Comparison of ENCODE assay signal across 15 mouse cellular contexts in genomic region chr10:77536727-77537126, GRCm38 (mm10). TPM values are rescaled to one million over a fixed set of nuclear protein-coding genes. Genes with fewer than 3 reads are reported as not detected.
DNase-seq lines count a peak whose midpoint lies in the region; ATAC-seq and TF ChIP-seq lines count a peak whose summit lies in the region.
"Had no signal": no experiment of that assay in that cellular context is flagged by ENCODE, and none has a peak within 500 bp of the region (broad histone marks: within the 10 kb centered on the region; RNA-seq: fewer than 3 reads in every experiment).

No protein-coding gene starts in this region.

- H3K36me3 ChIP-seq in liver, embryonic 15.5 days (replicated peaks): no peaks in the 10 kb centered on the region
- no peaks in the 10 kb centered on the region for H3K36me3 ChIP-seq in small intestine, adult 2 months (ENCODE audit: control insufficient read depth, insufficient read depth, low read length)
- H3K36me3 ChIP-seq in midbrain, embryonic 14.5 days (ENCODE audit: control insufficient read depth, insufficient read depth, low read length): no peaks in the 10 kb centered on the region
- H3K36me3 ChIP-seq in hindbrain, postnatal 0 days (ENCODE audit: insufficient read depth, low read length): no peaks in the 10 kb centered on the region
- H3K36me3 ChIP-seq: limb, embryonic 15.5 days; midbrain, embryonic 12.5 days; neural tube, embryonic 13.5 days had no signal

- TF ChIP-seq POLR2A in lung, adult 2 months (IDR thresholded peaks at IDR 0.05; ENCODE audit: borderline replicate concordance, extremely low read depth, low read depth, low read length): no peak
- no peak for TF ChIP-seq POLR2A in small intestine, adult 2 months (IDR thresholded peaks at IDR 0.05; ENCODE audit: low read depth, low read length)

- H3K27me3 ChIP-seq in liver, embryonic 15.5 days: no peaks in the 10 kb centered on the region
- no peaks in the 10 kb centered on the region for H3K27me3 ChIP-seq in small intestine, adult 2 months (ENCODE audit: control insufficient read depth, insufficient read depth, low read length)
- H3K27me3 ChIP-seq in midbrain, embryonic 14.5 days (ENCODE audit: control insufficient read depth, insufficient read depth, low read length): no peaks in the 10 kb centered on the region
- no peaks in the 10 kb centered on the region for H3K27me3 ChIP-seq in hindbrain, postnatal 0 days (ENCODE audit: insufficient read depth, low read length)
- H3K27me3 ChIP-seq: limb, embryonic 15.5 days; midbrain, embryonic 12.5 days; neural tube, embryonic 13.5 days had no signal

- H3K9me3 ChIP-seq in liver, embryonic 15.5 days (replicated peaks): no peaks in the 10 kb centered on the region
- no peaks in the 10 kb centered on the region for H3K9me3 ChIP-seq in midbrain, embryonic 14.5 days (ENCODE audit: control insufficient read depth, low read length)
- H3K9me3 ChIP-seq in hindbrain, postnatal 0 days (ENCODE audit: low read length): no peaks in the 10 kb centered on the region
- H3K9me3 ChIP-seq: limb, embryonic 15.5 days; midbrain, embryonic 12.5 days; neural tube, embryonic 13.5 days had no signal

- 0 out of 2 replicates have a peak overlapping the region, but pooled peaks have one; percentile 13 for H3K4me2 ChIP-seq in liver, embryonic 15.5 days
- no peak overlapping the region for H3K4me2 ChIP-seq in midbrain, embryonic 14.5 days (ENCODE audit: low read length)
- no peak overlapping the region for H3K4me2 ChIP-seq in hindbrain, postnatal 0 days (ENCODE audit: low read depth, low read length)
- H3K4me2 ChIP-seq: limb, embryonic 15.5 days; midbrain, embryonic 12.5 days; neural tube, embryonic 13.5 days had no signal

- 64% methylated on average over 8 of the region's 8 CpGs for WGBS in lung, adult 2 months
- 34% methylated on average over 8 of the region's 8 CpGs for WGBS in liver, embryonic 15.5 days (ENCODE audit: insufficient replicate concordance)
- 65% methylated on average over 8 of the region's 8 CpGs for WGBS in small intestine, adult 2 months
- WGBS in midbrain, embryonic 14.5 days: 79% methylated on average over 8 of the region's 8 CpGs
- WGBS in hindbrain, postnatal 0 days: 68% methylated on average over 8 of the region's 8 CpGs

- H3K4me1 ChIP-seq in lung, adult 2 months (ENCODE audit: control insufficient read depth, insufficient read depth, low read length): no peaks in the 10 kb centered on the region
- H3K4me1 ChIP-seq in liver, embryonic 15.5 days (replicated peaks): peaks cover 17% of the 10 kb centered on the region
- no peaks in the 10 kb centered on the region for H3K4me1 ChIP-seq in small intestine, adult 2 months (ENCODE audit: control insufficient read depth, insufficient read depth, insufficient read length, low read length)
- H3K4me1 ChIP-seq in midbrain, embryonic 14.5 days (ENCODE audit: control insufficient read depth, insufficient read depth, low read length): no peaks in the 10 kb centered on the region
- no peaks in the 10 kb centered on the region for H3K4me1 ChIP-seq in hindbrain, postnatal 0 days (ENCODE audit: insufficient read depth, low read length)
- H3K4me1 ChIP-seq: limb, embryonic 15.5 days; midbrain, embryonic 12.5 days; neural tube, embryonic 13.5 days had no signal

- TF ChIP-seq CTCF in lung, adult 2 months (IDR thresholded peaks at IDR 0.05; ENCODE audit: insufficient read depth, low read length): no peak
- TF ChIP-seq CTCF in small intestine, adult 2 months (IDR thresholded peaks at IDR 0.05; ENCODE audit: extremely low read depth, insufficient read length, insufficient replicate concordance, low read depth, low read length): no peak
- no peak for TF ChIP-seq CTCF in hindbrain, postnatal 0 days (IDR thresholded peaks at IDR 0.05; ENCODE audit: low read depth)

- DNase-seq in lung, postnatal 4 days: peak; percentile 51 to 56
- DNase-seq in lung, adult 2 months: no peak
- peak; percentile 52 for DNase-seq in T-cell, adult 2 months (ENCODE audit: low spot score)
- DNase-seq in midbrain, embryonic 14.5 days: no peak
- no peak for DNase-seq in hindbrain, postnatal 0 days (ENCODE audit: low spot score)
- DNase-seq in heart, postnatal 10 days: no peak
- DNase-seq: cerebellum, adult 18-20 months; kidney, adult 2 months; retina, postnatal 1 day; thymus, adult 18-20 months had no signal

- H3K27ac ChIP-seq in liver, embryonic 15.5 days (replicated peaks): peak overlapping the region; percentile 67
- H3K27ac ChIP-seq in small intestine, adult 2 months (ENCODE audit: insufficient read depth, low read depth, low read length): peak overlapping the region; percentile 70
- no peak overlapping the region for H3K27ac ChIP-seq in midbrain, embryonic 14.5 days (replicated peaks; ENCODE audit: low read depth, low read length)
- H3K27ac ChIP-seq in hindbrain, postnatal 0 days: no peak overlapping the region
- H3K27ac ChIP-seq: limb, embryonic 15.5 days; midbrain, embryonic 12.5 days; neural tube, embryonic 13.5 days had no signal

- no peak overlapping the region for H3K9ac ChIP-seq in liver, embryonic 15.5 days
- H3K9ac ChIP-seq in midbrain, embryonic 14.5 days (replicated peaks; ENCODE audit: low read length): no peak overlapping the region
- no peak overlapping the region for H3K9ac ChIP-seq in hindbrain, postnatal 0 days (replicated peaks; ENCODE audit: low read length)
- H3K9ac ChIP-seq: limb, embryonic 15.5 days; midbrain, embryonic 12.5 days; neural tube, embryonic 13.5 days had no signal

- ATAC-seq in liver, embryonic 15.5 days (ENCODE audit: insufficient read depth): no peak
- ATAC-seq in midbrain, embryonic 14.5 days (ENCODE audit: low FRiP score, low TSS enrichment): no peak
- ATAC-seq in hindbrain, postnatal 0 days: no peak

- intact Hi-C loops in heart, postnatal 10 days (cut with DNase I): no loop called here

- no peak overlapping the region for H3K4me3 ChIP-seq in lung, adult 2 months (replicated peaks; ENCODE audit: extremely low read depth, low read depth, low read length)
- H3K4me3 ChIP-seq in liver, embryonic 15.5 days (replicated peaks): no peak overlapping the region
- H3K4me3 ChIP-seq in small intestine, adult 2 months (ENCODE audit: low read depth, low read length): no peak overlapping the region
- H3K4me3 ChIP-seq in midbrain, embryonic 14.5 days (replicated peaks; ENCODE audit: low read depth, low read length): no peak overlapping the region
- no peak overlapping the region for H3K4me3 ChIP-seq in hindbrain, postnatal 0 days (ENCODE audit: low read length)
- H3K4me3 ChIP-seq: limb, embryonic 15.5 days; midbrain, embryonic 12.5 days; neural tube, embryonic 13.5 days had no signal

RNA-seq across cellular contexts. Expression of gene Itgb2, which starts 6.7 kb away (rescaled TPM):
- 69.9 and 91.7 TPM in 2 replicates for polyA plus RNA-seq in lung, adult 2 months (2012; rRNA removed)
- polyA plus RNA-seq in liver, embryonic 15.5 days (2015; fragmentation: Nextera tagmentation; extraction: Ambion mirVana): 17.1 and 18.5 TPM in 2 replicates
- 14.3 and 17.4 TPM in 2 replicates for polyA plus RNA-seq in small intestine, adult 2 months (2012; rRNA removed)
- polyA plus RNA-seq in midbrain, embryonic 14.5 days (2014; fragmentation: Nextera tagmentation; extraction: Ambion mirVana): 0.49 and 0.91 TPM in 2 replicates
- total RNA-seq in hindbrain, postnatal 0 days (2014; rRNA removed): 0.68 and 1.9 TPM in 2 replicates
- 0.87 and 1.0 TPM in 2 replicates for polyA plus RNA-seq in hindbrain, postnatal 0 days (2015; fragmentation: Nextera tagmentation; extraction: Ambion mirVana)
- 1 to 10 TPM; 3.3 to 4.4 TPM for total RNA-seq in heart, postnatal 10 days (2021)

RNA-seq across cellular contexts. Expression of gene Fam207a, which starts 21.1 kb away (rescaled TPM):
- 24.6 and 24.7 TPM in 2 replicates for polyA plus RNA-seq in lung, adult 2 months (2012; rRNA removed)
- polyA plus RNA-seq in liver, embryonic 15.5 days (2015; fragmentation: Nextera tagmentation; extraction: Ambion mirVana): 14.9 and 16.0 TPM in 2 replicates
- 20.4 and 36.4 TPM in 2 replicates for polyA plus RNA-seq in small intestine, adult 2 months (2012; rRNA removed)
- 37.4 and 41.2 TPM in 2 replicates for polyA plus RNA-seq in midbrain, embryonic 14.5 days (2014; fragmentation: Nextera tagmentation; extraction: Ambion mirVana)
- total RNA-seq in hindbrain, postnatal 0 days (2014; rRNA removed): 43.5 and 56.2 TPM in 2 replicates
- polyA plus RNA-seq in hindbrain, postnatal 0 days (2015; fragmentation: Nextera tagmentation; extraction: Ambion mirVana): 31.8 and 35.9 TPM in 2 replicates
- 10 to 100 TPM; 11.7 to 12.0 TPM for total RNA-seq in heart, postnatal 10 days (2021)

RNA-seq across cellular contexts. Expression of gene Pttg1ip, which starts 44.8 kb away (rescaled TPM):
- 199 and 223 TPM in 2 replicates for polyA plus RNA-seq in lung, adult 2 months (2012; rRNA removed)
- 79.6 and 89.2 TPM in 2 replicates for polyA plus RNA-seq in liver, embryonic 15.5 days (2015; fragmentation: Nextera tagmentation; extraction: Ambion mirVana)
- 82.9 and 176 TPM in 2 replicates for polyA plus RNA-seq in small intestine, adult 2 months (2012; rRNA removed)
- polyA plus RNA-seq in midbrain, embryonic 14.5 days (2014; fragmentation: Nextera tagmentation; extraction: Ambion mirVana): 52.1 and 71.8 TPM in 2 replicates
- total RNA-seq in hindbrain, postnatal 0 days (2014; rRNA removed): 85.9 and 94.0 TPM in 2 replicates
- polyA plus RNA-seq in hindbrain, postnatal 0 days (2015; fragmentation: Nextera tagmentation; extraction: Ambion mirVana): 87.3 and 87.5 TPM in 2 replicates
- 100 to 1,000 TPM; 134 to 148 TPM for total RNA-seq in heart, postnatal 10 days (2021)

Comparison
In these comparisons a context has a peak if more than half of its experiments do, and no peak if none do; other contexts are left out.
1. DNase-seq: peak in lung, postnatal 4 days (2 of 2) and T-cell, adult 2 months (single experiment); none in lung, adult 2 months (single experiment), midbrain, embryonic 14.5 days (single experiment), hindbrain, postnatal 0 days (single experiment) and heart, postnatal 10 days (0 of 2).
2. H3K27ac ChIP-seq: peak in liver, embryonic 15.5 days (single experiment) and small intestine, adult 2 months (single experiment); none in midbrain, embryonic 14.5 days (single experiment) and hindbrain, postnatal 0 days (single experiment).